Mouse (Mus musculus): ENCODE results near the gene Aplnr. TPM values are rescaled to one million over a fixed set of nuclear protein-coding genes. Genes with fewer than 3 reads are reported as not detected.

Gene Aplnr
- polyA plus RNA-seq, 1 experiment from 2014 or later: 54.1 TPM

- WGBS: 31% methylated on average over 7 of the region's 7 CpGs
- H3K9me3 ChIP-seq: no peaks in the 10 kb centered on the region
- no peaks in the 10 kb centered on the region for H3K36me3 ChIP-seq
- H3K4me2 ChIP-seq: no peak overlapping the region
- no peak overlapping the region for H3K9ac ChIP-seq
- H3K27me3 ChIP-seq: no peaks in the 10 kb centered on the region
- no peak for ATAC-seq (ENCODE audit: insufficient number of reproducible peaks, low FRiP score, low TSS enrichment, low read depth)
- no peaks in the 10 kb centered on the region for H3K4me1 ChIP-seq
- no peak overlapping the region for H3K27ac ChIP-seq
- H3K4me3 ChIP-seq: no peak overlapping the region
Observed at GRCm38 (mm10) chr2:85163311-85164047, 27.5 kb downstream of the Aplnr start.

GRCm38 (mm10) chr2:85167624-85168023 lies 31.6 kb downstream of the Aplnr start:
- Histone ChIP-seq H3K4me2 (no peak overlapping the region), H3K9me3 (no peaks in the 10 kb centered on the region), H3K4me3 (no peak overlapping the region), H3K27ac (no peak overlapping the region), H3K9ac (no peak overlapping the region), H3K4me1 (no peaks in the 10 kb centered on the region), H3K27me3 (no peaks in the 10 kb centered on the region), H3K36me3 (no peaks in the 10 kb centered on the region)
- no peak for ATAC-seq (ENCODE audit: insufficient number of reproducible peaks, low FRiP score, low TSS enrichment, low read depth)
- 50% methylated on average over 1 of the region's 1 CpGs for WGBS

GRCm38 (mm10) chr2:85168327-85168726 lies 32.3 kb downstream of the Aplnr start:
- no peaks in the 10 kb centered on the region for H3K36me3 ChIP-seq
- 65% methylated on average over 1 of the region's 1 CpGs for WGBS
- H3K4me2 ChIP-seq: no peak overlapping the region
- ATAC-seq (ENCODE audit: insufficient number of reproducible peaks, low FRiP score, low TSS enrichment, low read depth): no peak
- no peaks in the 10 kb centered on the region for H3K4me1 ChIP-seq
- no peak overlapping the region for H3K9ac ChIP-seq
- no peak overlapping the region for H3K4me3 ChIP-seq
- no peak overlapping the region for H3K27ac ChIP-seq
- no peaks in the 10 kb centered on the region for H3K9me3 ChIP-seq
- no peaks in the 10 kb centered on the region for H3K27me3 ChIP-seq

DNA sequence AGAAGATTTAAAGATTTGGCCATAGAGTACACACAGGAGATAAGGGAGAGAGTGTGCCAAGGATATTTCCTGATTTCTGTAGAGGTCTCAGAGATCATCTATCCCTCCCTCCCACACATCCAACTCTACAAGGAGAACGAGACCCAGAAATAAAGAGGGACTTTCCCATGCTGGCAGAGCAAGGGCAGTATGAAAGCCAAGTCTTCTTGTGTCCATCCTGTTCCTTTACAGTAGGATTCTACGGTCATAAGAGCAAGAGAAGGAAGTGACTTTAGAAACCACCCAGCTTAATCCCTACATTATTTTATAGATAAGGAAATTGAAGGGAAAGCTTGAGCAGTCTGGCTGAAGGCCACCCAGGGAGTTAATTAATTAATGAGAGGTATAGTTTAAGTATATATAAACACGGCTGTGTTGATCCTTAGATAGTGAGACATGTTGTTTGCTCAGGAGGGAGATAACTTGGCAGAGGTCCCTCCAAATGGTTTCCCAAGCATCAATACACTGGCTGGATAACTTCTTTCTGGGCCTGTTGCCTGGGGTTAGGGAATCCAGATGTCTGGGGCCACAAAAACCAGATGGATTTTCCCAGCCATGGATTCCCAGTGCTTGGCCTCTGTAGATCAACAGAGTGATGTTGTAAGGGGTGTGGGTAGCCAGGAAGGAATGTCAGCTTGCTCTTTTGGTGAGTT lies 36.2 kb downstream of the Aplnr start:
- H3K4me2 ChIP-seq: no peak overlapping the region
- 0 out of 2 replicates have a peak, but pooled peaks have one; percentile 73 for ATAC-seq (ENCODE audit: insufficient number of reproducible peaks, low FRiP score, low TSS enrichment, low read depth)
- peak overlapping the region; percentile 27; the same call in 1 of the 2 replicates for H3K27ac ChIP-seq

DNA sequence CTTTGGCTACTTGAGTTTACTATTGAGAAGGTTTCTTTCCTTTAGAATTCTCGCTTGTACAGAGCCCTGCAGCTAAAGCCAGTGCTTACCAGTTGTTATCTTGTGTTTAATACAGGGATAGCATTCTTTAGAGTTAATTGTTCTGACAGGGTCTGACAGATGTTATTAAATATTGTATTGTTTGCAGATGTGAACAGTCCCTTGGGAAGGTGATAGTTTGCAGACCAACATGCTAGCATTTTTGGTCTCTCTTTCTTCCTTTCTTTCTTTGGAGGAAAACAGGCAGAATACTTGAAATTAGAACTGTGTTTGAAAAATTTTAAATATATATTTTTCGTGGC lies 36.7 kb downstream of the Aplnr start:
- Histone ChIP-seq H3K4me3 (no peak overlapping the region), H3K4me2 (no peak overlapping the region), H3K9me3 (no peaks in the 10 kb centered on the region), H3K4me1 (no peaks in the 10 kb centered on the region), H3K27me3 (no peaks in the 10 kb centered on the region), H3K36me3 (no peaks in the 10 kb centered on the region), H3K27ac (peak overlapping the region; percentile 27; the same call in 1 of the 2 replicates), H3K9ac (no peak overlapping the region)
- ATAC-seq (ENCODE audit: insufficient number of reproducible peaks, low FRiP score, low TSS enrichment, low read depth): 0 out of 2 replicates have a peak, but pooled peaks have one; percentile 65
- WGBS: 44% methylated on average over 2 of the region's 2 CpGs

More for the DNA sequence above, 36.2 kb downstream of the Aplnr start:
- Histone ChIP-seq H3K9ac (no peak overlapping the region), H3K4me3 (no peak overlapping the region), H3K36me3 (no peaks in the 10 kb centered on the region), H3K9me3 (no peaks in the 10 kb centered on the region), H3K27me3 (no peaks in the 10 kb centered on the region), H3K4me1 (no peaks in the 10 kb centered on the region)
- 39% methylated on average over 3 of the region's 3 CpGs for WGBS

DNA sequence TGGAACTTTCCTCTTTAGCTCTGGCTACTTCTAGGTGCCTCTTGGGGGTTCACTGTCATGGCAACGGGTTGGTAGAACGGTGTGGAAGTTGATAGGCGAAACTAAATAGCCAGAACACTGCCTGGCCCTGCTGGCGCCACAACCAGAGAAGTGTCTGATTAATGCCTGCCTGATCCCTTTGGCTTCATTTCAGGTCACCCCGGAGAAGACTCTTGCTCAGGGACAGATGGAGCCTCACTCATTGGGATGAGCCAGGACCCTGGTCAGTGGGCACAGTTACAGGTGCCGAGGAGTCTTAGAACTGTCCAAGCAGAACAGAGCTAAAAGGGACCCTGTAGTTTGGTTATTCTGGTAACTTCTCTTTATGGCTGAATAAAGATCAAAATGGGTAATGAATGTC lies 37.5 kb downstream of the Aplnr start:
- no peak overlapping the region for H3K27ac ChIP-seq
- no peaks in the 10 kb centered on the region for H3K9me3 ChIP-seq
- 78% methylated on average over 6 of the region's 6 CpGs for WGBS
- no peak for ATAC-seq (ENCODE audit: insufficient number of reproducible peaks, low FRiP score, low TSS enrichment, low read depth)
- no peaks in the 10 kb centered on the region for H3K27me3 ChIP-seq
- no peak overlapping the region for H3K4me3 ChIP-seq
- H3K4me1 ChIP-seq: no peaks in the 10 kb centered on the region
- H3K36me3 ChIP-seq: no peaks in the 10 kb centered on the region
- no peak overlapping the region for H3K9ac ChIP-seq
- H3K4me2 ChIP-seq: no peak overlapping the region

GRCm38 (mm10) chr2:85178139-85178800 lies 42.2 kb downstream of the Aplnr start:
- no peaks in the 10 kb centered on the region for H3K27me3 ChIP-seq
- H3K27ac ChIP-seq: no peak overlapping the region
- H3K4me3 ChIP-seq: no peak overlapping the region
- no peaks in the 10 kb centered on the region for H3K4me1 ChIP-seq
- H3K9ac ChIP-seq: no peak overlapping the region
- H3K9me3 ChIP-seq: no peaks in the 10 kb centered on the region
- 54% methylated on average over 4 of the region's 4 CpGs for WGBS
- no peak for ATAC-seq (ENCODE audit: insufficient number of reproducible peaks, low FRiP score, low TSS enrichment, low read depth)
- no peaks in the 10 kb centered on the region for H3K36me3 ChIP-seq
- no peak overlapping the region for H3K4me2 ChIP-seq

GRCm38 (mm10) chr2:85187582-85188151 lies 51.6 kb downstream of the Aplnr start:
- ATAC-seq (ENCODE audit: insufficient number of reproducible peaks, low FRiP score, low TSS enrichment, low read depth): no peak
- Histone ChIP-seq H3K9me3 (no peaks in the 10 kb centered on the region), H3K27ac (no peak overlapping the region), H3K9ac (no peak overlapping the region), H3K4me3 (no peak overlapping the region), H3K27me3 (peaks cover 4% of the 10 kb centered on the region; the same call in 1 of the 2 replicates), H3K36me3 (no peaks in the 10 kb centered on the region), H3K4me2 (no peak overlapping the region), H3K4me1 (no peaks in the 10 kb centered on the region)
- WGBS: 84% methylated on average over 6 of the region's 6 CpGs

Other genes starting within 250 kb of the Aplnr start
- gene Rtn4rl2, start 249.5 kb upstream of the Aplnr start, polyA plus RNA-seq (2015; fragmentation: Nextera tagmentation; extraction: Ambion mirVana): 0.96 TPM in 2 replicates
- gene Slc43a3, start 199.6 kb upstream of the Aplnr start, polyA plus RNA-seq (2015; fragmentation: Nextera tagmentation; extraction: Ambion mirVana): 32.4 and 36.2 TPM in 2 replicates
- gene Prg2, start 155.8 kb upstream of the Aplnr start, polyA plus RNA-seq (2015; fragmentation: Nextera tagmentation; extraction: Ambion mirVana): 0.18 TPM in 1 of 2 replicates, not detected in the other
- gene Prg3, start 148.0 kb upstream of the Aplnr start, polyA plus RNA-seq (2015; fragmentation: Nextera tagmentation; extraction: Ambion mirVana): not detected in 2 replicates
- gene Ssrp1, start 99.0 kb upstream of the Aplnr start, polyA plus RNA-seq (2015; fragmentation: Nextera tagmentation; extraction: Ambion mirVana): 235 and 238 TPM in 2 replicates
- gene P2rx3, start 98.8 kb upstream of the Aplnr start, polyA plus RNA-seq (2015; fragmentation: Nextera tagmentation; extraction: Ambion mirVana): 0.19 and 0.58 TPM in 2 replicates
- gene Tnks1bp1, start 88.2 kb upstream of the Aplnr start, polyA plus RNA-seq (2015; fragmentation: Nextera tagmentation; extraction: Ambion mirVana): 65.1 and 74.1 TPM in 2 replicates
- 0.74 and 0.78 TPM in 2 replicates for gene Lrrc55, start 61.0 kb downstream of the Aplnr start, polyA plus RNA-seq (2015; fragmentation: Nextera tagmentation; extraction: Ambion mirVana)
- gene Olfr987, start 203.1 kb downstream of the Aplnr start, polyA plus RNA-seq (2015; fragmentation: Nextera tagmentation; extraction: Ambion mirVana): not detected in 2 replicates
- not detected in 2 replicates for gene Olfr988, start 227.0 kb downstream of the Aplnr start, polyA plus RNA-seq (2015; fragmentation: Nextera tagmentation; extraction: Ambion mirVana)